Mouse (Mus musculus) bone marrow macrophage, adult 2 months (primary cell): ENCODE results near the gene Col23a1.

Experiments used
- CTCF ChIP-seq: IDR thresholded peaks from 2 replicates; pipeline ENCODE4 v1.5.1; 2012; ENCODE audit warnings: low read depth, mild to moderate bottlenecking, low read length, moderate library complexity
- POLR2A ChIP-seq: IDR thresholded peaks from 2 replicates; pipeline ENCODE4 v1.6.1; 2012; ENCODE audit warnings: mild to moderate bottlenecking, low read depth, low read length, borderline replicate concordance

- TF ChIP-seq CTCF: no peak
- no peak for TF ChIP-seq POLR2A
Observed at GRCm38 (mm10) chr11:51605602-51606446, 316.1 kb downstream of the Col23a1 start.
